Mouse (Mus musculus) small intestine, adult 2 months (tissue): ENCODE data around the gene Zfp367.

ENCODE experiments used
- CTCF ChIP-seq: fragments of 200-500 bp; IDR thresholded peaks from 2 replicates; pipeline ENCODE4 v1.5.1; 2012; ENCODE audit warnings: low read depth, mild to moderate bottlenecking, control low read depth, inconsistent platforms, low read length, moderate library complexity, mixed read lengths; ENCODE audit not compliant: insufficient replicate concordance, insufficient read length; ENCODE audit errors: extremely low read depth
- POLR2A ChIP-seq: fragments of 200-500 bp; IDR thresholded peaks from 2 replicates; pipeline ENCODE4 v1.6.1; 2012; ENCODE audit warnings: low read depth, mild to moderate bottlenecking, control low read depth, inconsistent platforms, low read length, moderate library complexity

DNA sequence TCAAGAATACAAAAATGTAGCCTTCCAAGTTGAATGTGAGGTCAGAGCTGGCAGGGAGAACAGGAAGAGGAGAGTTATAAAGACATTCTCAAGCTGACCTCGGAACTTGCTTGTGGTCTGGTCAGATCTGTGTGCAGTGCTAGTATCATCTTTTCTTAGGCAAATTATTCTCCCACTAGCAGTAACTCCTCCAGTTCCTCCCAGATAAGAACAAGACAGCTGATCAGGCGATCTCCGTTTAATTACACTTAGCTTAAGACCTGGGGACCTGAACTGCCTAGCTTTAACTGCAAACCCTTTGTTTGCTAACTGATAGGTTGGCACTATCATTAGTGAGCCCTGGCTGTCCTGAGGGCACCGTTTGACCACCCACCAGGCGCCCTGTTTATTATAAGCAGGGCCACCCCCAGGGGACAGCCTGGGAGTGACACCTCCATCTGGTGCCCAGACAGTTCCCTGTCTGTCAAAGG, 44.6 kb downstream of the Zfp367 start:
- no peak for TF ChIP-seq CTCF
- no peak for TF ChIP-seq POLR2A
